Mouse (Mus musculus): ENCODE data around the gene Esr1. TPM values are rescaled to one million over a fixed set of nuclear protein-coding genes. Genes with fewer than 3 reads are reported as not detected.
"Not testable (repeated sequence)": the region's sequence is repeated elsewhere in the genome, so short reads cannot be mapped to it uniquely, and the experiment has no call there.

The Esr1 gene
- polyA plus RNA-seq, 1 experiment from 2014 or later: 0.36 TPM

DNA sequence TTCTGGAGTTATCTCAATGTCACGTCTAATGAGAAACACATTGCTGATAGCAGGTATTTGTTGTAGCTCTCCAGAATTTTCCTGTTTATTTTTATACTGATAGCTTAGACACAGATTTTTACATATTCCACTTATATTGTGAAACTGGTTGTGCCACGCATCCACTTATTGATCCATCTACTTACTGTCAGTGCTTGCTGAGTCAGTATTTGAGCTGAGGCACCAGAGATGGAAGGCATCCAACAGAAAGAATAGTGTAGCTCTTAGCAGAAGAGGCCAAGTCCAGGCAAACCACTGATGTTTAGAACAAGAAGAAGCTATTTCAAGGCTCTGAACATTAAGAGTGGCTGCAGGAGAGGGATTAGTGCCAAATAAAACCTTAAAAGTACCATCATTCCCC lies 126.9 kb downstream of the Esr1 start:
- H3K27ac ChIP-seq (ENCODE audit: low read length): no peak overlapping the region
- no peak for ATAC-seq (ENCODE audit: low read depth)
- no peak overlapping the region for H3K4me2 ChIP-seq (ENCODE audit: low read depth, low read length)
- H3K36me3 ChIP-seq (ENCODE audit: control insufficient read depth, insufficient read depth, low read length): no peaks in the 10 kb centered on the region
- WGBS: 69% methylated on average over 2 of the region's 2 CpGs
- H3K4me3 ChIP-seq (ENCODE audit: low read length): no peak overlapping the region
- H3K27me3 ChIP-seq (ENCODE audit: control insufficient read depth, insufficient read depth, low read depth, low read length): no peaks in the 10 kb centered on the region
- no peak overlapping the region for H3K9ac ChIP-seq (ENCODE audit: low read length)
- no peaks in the 10 kb centered on the region for H3K4me1 ChIP-seq (replicated peaks; ENCODE audit: control insufficient read depth, insufficient read depth, low read length)
- no peaks in the 10 kb centered on the region for H3K9me3 ChIP-seq (ENCODE audit: control insufficient read depth, low read length)

GRCm38 (mm10) chr10:4751091-4751490 lies 139.7 kb downstream of the Esr1 start:
- not testable (repeated sequence) for H3K4me2 ChIP-seq (ENCODE audit: low read depth, low read length); H3K4me3 ChIP-seq (ENCODE audit: low read length); H3K9me3 ChIP-seq (ENCODE audit: control insufficient read depth, low read length); H3K9ac ChIP-seq (ENCODE audit: low read length); H3K36me3 ChIP-seq (ENCODE audit: control insufficient read depth, insufficient read depth, low read length); H3K4me1 ChIP-seq (replicated peaks; ENCODE audit: control insufficient read depth, insufficient read depth, low read length); H3K27ac ChIP-seq (ENCODE audit: low read length); H3K27me3 ChIP-seq (ENCODE audit: control insufficient read depth, insufficient read depth, low read depth, low read length); ATAC-seq (ENCODE audit: low read depth)
- WGBS: 38% methylated on average over 1 of the region's 1 CpGs

DNA sequence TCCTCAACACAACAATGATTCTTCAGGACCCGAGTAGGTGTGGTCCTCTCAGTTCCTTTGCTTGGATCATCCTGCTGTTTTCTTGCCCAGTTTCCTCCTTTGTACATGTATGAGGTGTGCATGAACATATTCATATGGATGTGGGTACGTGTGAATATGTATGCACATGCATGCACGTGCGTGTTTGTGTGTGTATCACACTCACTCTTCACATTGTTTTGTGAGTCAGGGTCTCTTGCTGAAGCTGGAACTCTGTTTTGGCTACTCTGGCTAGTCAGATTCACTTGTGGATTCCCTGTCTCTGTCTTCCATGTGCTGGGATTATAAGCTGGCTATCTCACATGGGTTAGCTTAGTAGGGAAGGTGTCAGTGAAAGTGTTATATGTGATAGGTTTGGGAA lies 141.6 kb downstream of the Esr1 start:
- Histone ChIP-seq H3K27ac (ENCODE audit: low read length) (no peak overlapping the region), H3K27me3 (ENCODE audit: control insufficient read depth, insufficient read depth, low read depth, low read length) (no peaks in the 10 kb centered on the region), H3K4me3 (ENCODE audit: low read length) (no peak overlapping the region), H3K4me1 (replicated peaks; ENCODE audit: control insufficient read depth, insufficient read depth, low read length) (no peaks in the 10 kb centered on the region), H3K36me3 (ENCODE audit: control insufficient read depth, insufficient read depth, low read length) (no peaks in the 10 kb centered on the region), H3K9ac (ENCODE audit: low read length) (no peak overlapping the region), H3K4me2 (ENCODE audit: low read depth, low read length) (no peak overlapping the region), H3K9me3 (ENCODE audit: control insufficient read depth, low read length) (no peaks in the 10 kb centered on the region)
- WGBS: 84% methylated on average over 4 of the region's 4 CpGs
- no peak for ATAC-seq (ENCODE audit: low read depth)

DNA sequence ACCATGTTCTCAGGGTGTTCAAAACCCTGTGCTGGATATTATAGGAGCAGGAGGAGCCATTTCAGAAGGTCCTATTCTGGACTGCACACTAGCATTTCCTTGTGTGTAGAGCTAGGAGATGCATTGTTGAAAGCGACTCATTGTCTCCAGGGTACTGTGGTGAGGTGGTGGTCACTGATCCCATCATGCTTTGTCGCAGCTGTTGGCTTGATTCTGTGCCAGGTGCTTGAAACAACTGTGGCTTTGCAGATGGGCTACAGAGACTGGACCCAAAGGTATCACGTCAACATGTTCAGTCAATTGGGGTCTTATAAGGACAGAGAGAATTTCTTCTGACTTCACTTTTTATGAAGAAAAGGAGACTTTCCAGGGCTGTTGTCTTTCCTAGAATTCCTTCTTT lies 164.1 kb downstream of the Esr1 start:
- no peak for ATAC-seq (ENCODE audit: low read depth)
- Histone ChIP-seq H3K27ac (ENCODE audit: low read length) (no peak overlapping the region), H3K4me1 (replicated peaks; ENCODE audit: control insufficient read depth, insufficient read depth, low read length) (no peaks in the 10 kb centered on the region), H3K4me2 (ENCODE audit: low read depth, low read length) (no peak overlapping the region), H3K9me3 (ENCODE audit: control insufficient read depth, low read length) (no peaks in the 10 kb centered on the region), H3K36me3 (ENCODE audit: control insufficient read depth, insufficient read depth, low read length) (no peaks in the 10 kb centered on the region), H3K27me3 (ENCODE audit: control insufficient read depth, insufficient read depth, low read depth, low read length) (no peaks in the 10 kb centered on the region), H3K4me3 (ENCODE audit: low read length) (no peak overlapping the region), H3K9ac (ENCODE audit: low read length) (no peak overlapping the region)
- WGBS: 82% methylated on average over 3 of the region's 3 CpGs

DNA sequence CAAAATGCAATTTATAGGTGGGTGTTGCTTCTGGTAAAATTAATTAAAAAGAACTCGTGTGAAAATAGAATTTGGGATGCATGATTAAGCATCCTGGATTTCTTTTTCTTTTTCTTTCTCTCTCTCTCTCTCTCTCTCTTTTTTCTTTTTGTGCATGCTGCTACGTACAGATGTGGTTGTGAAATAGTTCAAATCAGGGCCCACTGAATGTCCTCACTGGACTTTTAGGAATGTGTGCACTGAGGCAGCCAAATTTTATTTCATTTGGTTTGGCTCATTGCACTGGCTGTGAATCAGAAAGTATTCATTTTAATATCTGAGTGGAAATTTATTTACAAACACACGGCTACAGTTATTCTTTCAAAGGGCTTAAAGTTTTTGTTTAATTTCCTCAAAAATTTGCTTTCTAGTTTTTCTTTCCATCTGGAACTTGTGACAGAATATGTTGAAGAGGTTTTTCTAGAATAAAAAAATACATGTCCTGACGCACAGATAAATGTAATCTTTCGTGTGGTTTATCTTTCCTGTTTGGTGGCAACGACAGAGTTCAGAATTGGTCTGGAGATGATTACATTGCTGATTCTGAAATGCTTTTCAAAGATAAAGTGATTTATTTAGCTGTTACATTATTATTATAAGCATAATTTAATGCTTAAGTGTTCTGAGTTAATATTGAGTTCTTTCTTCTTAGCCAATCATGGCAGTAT lies 164.8 kb downstream of the Esr1 start:
- no peaks in the 10 kb centered on the region for H3K36me3 ChIP-seq (ENCODE audit: control insufficient read depth, insufficient read depth, low read length)
- no peak overlapping the region for H3K27ac ChIP-seq (ENCODE audit: low read length)
- H3K4me1 ChIP-seq (replicated peaks; ENCODE audit: control insufficient read depth, insufficient read depth, low read length): no peaks in the 10 kb centered on the region
- peak; percentile 38; the same call in 1 of the 2 replicates for ATAC-seq (ENCODE audit: low read depth)
- H3K27me3 ChIP-seq (ENCODE audit: control insufficient read depth, insufficient read depth, low read depth, low read length): no peaks in the 10 kb centered on the region
- no peaks in the 10 kb centered on the region for H3K9me3 ChIP-seq (ENCODE audit: control insufficient read depth, low read length)
- 49% methylated on average over 6 of the region's 6 CpGs for WGBS
- no peak overlapping the region for H3K9ac ChIP-seq (ENCODE audit: low read length)
- no peak overlapping the region for H3K4me3 ChIP-seq (ENCODE audit: low read length)
- H3K4me2 ChIP-seq (ENCODE audit: low read depth, low read length): no peak overlapping the region

DNA sequence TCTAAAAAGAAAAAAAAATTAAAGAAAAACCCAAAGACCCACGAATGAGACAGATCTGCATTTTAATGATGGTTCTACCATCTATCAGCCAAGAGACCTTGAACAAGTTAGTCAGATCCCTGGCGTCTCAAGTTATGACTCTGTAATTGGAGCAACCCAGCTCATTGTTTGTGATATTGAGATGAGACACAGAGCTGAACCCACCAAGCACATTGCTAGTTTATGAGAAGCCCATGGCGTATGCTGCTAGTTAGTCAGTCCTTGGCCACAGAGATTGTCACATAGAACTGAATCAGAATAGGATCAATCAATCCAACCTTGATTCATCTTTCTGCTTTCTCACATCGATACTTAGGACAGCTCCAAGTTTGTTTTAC lies 165.3 kb downstream of the Esr1 start:
- Histone ChIP-seq H3K4me3 (ENCODE audit: low read length) (no peak overlapping the region), H3K27me3 (ENCODE audit: control insufficient read depth, insufficient read depth, low read depth, low read length) (no peaks in the 10 kb centered on the region), H3K9me3 (ENCODE audit: control insufficient read depth, low read length) (no peaks in the 10 kb centered on the region), H3K27ac (ENCODE audit: low read length) (no peak overlapping the region), H3K9ac (ENCODE audit: low read length) (no peak overlapping the region), H3K36me3 (ENCODE audit: control insufficient read depth, insufficient read depth, low read length) (no peaks in the 10 kb centered on the region), H3K4me1 (replicated peaks; ENCODE audit: control insufficient read depth, insufficient read depth, low read length) (no peaks in the 10 kb centered on the region), H3K4me2 (ENCODE audit: low read depth, low read length) (no peak overlapping the region)
- 65% methylated on average over 4 of the region's 4 CpGs for WGBS
- no peak for ATAC-seq (ENCODE audit: low read depth)

- H3K9ac ChIP-seq (ENCODE audit: low read length): no peak overlapping the region
Measured at GRCm38 (mm10) chr10:4777996-4778395, 166.6 kb downstream of the Esr1 start.

DNA sequence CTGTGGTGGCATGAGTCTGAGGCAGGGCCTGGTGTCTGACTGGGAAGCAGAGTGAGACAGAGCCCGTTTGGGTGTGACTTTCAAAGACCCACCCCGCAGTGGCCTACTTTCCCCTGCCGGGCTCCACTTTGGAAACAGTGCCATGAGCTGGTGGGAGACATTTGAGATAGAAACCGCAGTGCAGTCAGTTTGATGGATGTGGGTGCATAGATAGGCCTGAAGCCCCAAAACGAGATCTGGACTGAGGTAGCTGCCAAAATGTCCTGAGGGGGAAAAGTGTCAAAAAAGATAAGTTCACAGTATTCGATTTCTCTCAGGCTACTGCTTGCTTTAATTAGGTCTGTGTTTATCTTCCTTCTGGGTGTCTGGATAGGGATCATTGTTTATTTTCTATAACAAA lies 169.5 kb downstream of the Esr1 start:
- Histone ChIP-seq H3K36me3 (ENCODE audit: control insufficient read depth, insufficient read depth, low read length) (no peaks in the 10 kb centered on the region), H3K4me3 (ENCODE audit: low read length) (no peak overlapping the region), H3K27ac (ENCODE audit: low read length) (no peak overlapping the region), H3K9ac (ENCODE audit: low read length) (no peak overlapping the region), H3K9me3 (ENCODE audit: control insufficient read depth, low read length) (no peaks in the 10 kb centered on the region), H3K4me1 (replicated peaks; ENCODE audit: control insufficient read depth, insufficient read depth, low read length) (no peaks in the 10 kb centered on the region), H3K27me3 (ENCODE audit: control insufficient read depth, insufficient read depth, low read depth, low read length) (no peaks in the 10 kb centered on the region), H3K4me2 (ENCODE audit: low read depth, low read length) (no peak overlapping the region)
- no peak for ATAC-seq (ENCODE audit: low read depth)
- 32% methylated on average over 6 of the region's 6 CpGs for WGBS

More at GRCm38 (mm10) chr10:4777996-4778395, 166.6 kb downstream of the Esr1 start:
- H3K36me3 ChIP-seq (ENCODE audit: control insufficient read depth, insufficient read depth, low read length): no peaks in the 10 kb centered on the region
- no peak overlapping the region for H3K4me2 ChIP-seq (ENCODE audit: low read depth, low read length)
- no peak overlapping the region for H3K4me3 ChIP-seq (ENCODE audit: low read length)
- H3K27ac ChIP-seq (ENCODE audit: low read length): no peak overlapping the region
- H3K9me3 ChIP-seq (ENCODE audit: control insufficient read depth, low read length): no peaks in the 10 kb centered on the region
- H3K27me3 ChIP-seq (ENCODE audit: control insufficient read depth, insufficient read depth, low read depth, low read length): no peaks in the 10 kb centered on the region
- no peak for ATAC-seq (ENCODE audit: low read depth)
- H3K4me1 ChIP-seq (replicated peaks; ENCODE audit: control insufficient read depth, insufficient read depth, low read length): no peaks in the 10 kb centered on the region
- WGBS: 46% methylated on average over 3 of the region's 3 CpGs

GRCm38 (mm10) chr10:4787003-4787628 lies 175.7 kb downstream of the Esr1 start:
- H3K4me2 ChIP-seq (ENCODE audit: low read depth, low read length): no peak overlapping the region
- no peaks in the 10 kb centered on the region for H3K9me3 ChIP-seq (ENCODE audit: control insufficient read depth, low read length)
- no peak overlapping the region for H3K4me3 ChIP-seq (ENCODE audit: low read length)
- no peak for ATAC-seq (ENCODE audit: low read depth)
- no peak overlapping the region for H3K9ac ChIP-seq (ENCODE audit: low read length)
- H3K4me1 ChIP-seq (replicated peaks; ENCODE audit: control insufficient read depth, insufficient read depth, low read length): no peaks in the 10 kb centered on the region
- H3K27me3 ChIP-seq (ENCODE audit: control insufficient read depth, insufficient read depth, low read depth, low read length): no peaks in the 10 kb centered on the region
- H3K27ac ChIP-seq (ENCODE audit: low read length): no peak overlapping the region
- WGBS: 79% methylated on average over 5 of the region's 5 CpGs
- H3K36me3 ChIP-seq (ENCODE audit: control insufficient read depth, insufficient read depth, low read length): no peaks in the 10 kb centered on the region
